Mouse (Mus musculus) liver, adult 2 months (tissue): ENCODE data around the gene Umad1. TPM values are rescaled to one million over a fixed set of nuclear protein-coding genes. Genes with fewer than 3 reads are reported as not detected.
A peak's percentile ranks its signal among the peaks of the same experiment; 100 is the strongest.

Experiments used
- DNase-seq: peaks from one replicate; pipeline ENCODE4 v3.0.0-alpha.2; 2011; ENCODE audit warnings: low read depth, low spot score; ENCODE audit errors: extremely low read depth
- H3K27ac ChIP-seq: fragments of 200-500 bp; replicated peaks from 2 replicates; pipeline ENCODE4 v1.5.1; 2012; ENCODE audit warnings: low read depth, mild to moderate bottlenecking, control low read depth, inconsistent platforms, low read length; ENCODE audit not compliant: insufficient read depth
- H3K27me3 ChIP-seq: fragments of 200-500 bp; 2 replicates; pipeline ENCODE4 v1.6.1; 2012; ENCODE audit warnings: mild to moderate bottlenecking, moderate library complexity, low read length, inconsistent platforms; ENCODE audit not compliant: control insufficient read depth, insufficient read depth
- H3K36me3 ChIP-seq: fragments of 200-500 bp; 2 replicates; pipeline ENCODE4 v1.6.1; 2012; ENCODE audit warnings: low read length, inconsistent platforms; ENCODE audit not compliant: control insufficient read depth, insufficient read depth
- H3K4me1 ChIP-seq: fragments of 200-500 bp; 2 replicates; pipeline ENCODE4 v1.6.1; 2011; ENCODE audit warnings: low read length; ENCODE audit not compliant: control insufficient read depth, insufficient read depth
- H3K4me3 ChIP-seq: fragments of 200-500 bp; 2 replicates; pipeline ENCODE4 v1.5.1; 2011; ENCODE audit warnings: low read depth, mild to moderate bottlenecking, control low read depth, low read length, moderate library complexity; ENCODE audit not compliant: insufficient read depth
- H3K79me2 ChIP-seq: fragments of 200-500 bp; 2 replicates; pipeline ENCODE4 v1.6.1; 2012; ENCODE audit warnings: inconsistent platforms, mild to moderate bottlenecking, low read length, moderate library complexity; ENCODE audit not compliant: control insufficient read depth, insufficient read depth
- H3K9ac ChIP-seq: fragments of 200-500 bp; 2 replicates; pipeline ENCODE4 v1.6.1; 2012; ENCODE audit warnings: low read depth, mild to moderate bottlenecking, control low read depth, inconsistent platforms, low read length
- CTCF ChIP-seq: fragments of 200-500 bp; IDR thresholded peaks from 2 replicates; pipeline ENCODE4 v1.5.1; 2011; ENCODE audit warnings: low read depth, low read length, control low read depth
- POLR2A ChIP-seq: fragments of 200-500 bp; IDR thresholded peaks from 2 replicates; pipeline ENCODE4 v1.6.1; 2011; ENCODE audit warnings: low read length, control low read depth; ENCODE audit not compliant: insufficient read depth; ENCODE audit errors: extremely low read depth
- WGBS: fragments of 180-500 bp; shearing (Covaris S2); methylation state at CpG from one replicate; pipeline ENCODE4 v1.1.7; 2018; 5-methylcytosine and 5-hydroxymethylcytosine counted together
- polyA plus RNA-seq: library from polyadenylated mRNA; depleted of rRNA; stranded (reverse); fragments of >200 nt; gene quantifications from 2 replicates; pipeline ENCODE4 v1.2.3, GENCODE M21; 2012
- total RNA-seq: library from RNA; depleted of rRNA; stranded (reverse); fragments of >200 nt; gene quantifications from 2 replicates; pipeline ENCODE4 v1.2.3, GENCODE M21; 2014

The Umad1 gene
- total and polyA plus RNA-seq, 2 experiments: 15.0 to 17.0 TPM

DNA sequence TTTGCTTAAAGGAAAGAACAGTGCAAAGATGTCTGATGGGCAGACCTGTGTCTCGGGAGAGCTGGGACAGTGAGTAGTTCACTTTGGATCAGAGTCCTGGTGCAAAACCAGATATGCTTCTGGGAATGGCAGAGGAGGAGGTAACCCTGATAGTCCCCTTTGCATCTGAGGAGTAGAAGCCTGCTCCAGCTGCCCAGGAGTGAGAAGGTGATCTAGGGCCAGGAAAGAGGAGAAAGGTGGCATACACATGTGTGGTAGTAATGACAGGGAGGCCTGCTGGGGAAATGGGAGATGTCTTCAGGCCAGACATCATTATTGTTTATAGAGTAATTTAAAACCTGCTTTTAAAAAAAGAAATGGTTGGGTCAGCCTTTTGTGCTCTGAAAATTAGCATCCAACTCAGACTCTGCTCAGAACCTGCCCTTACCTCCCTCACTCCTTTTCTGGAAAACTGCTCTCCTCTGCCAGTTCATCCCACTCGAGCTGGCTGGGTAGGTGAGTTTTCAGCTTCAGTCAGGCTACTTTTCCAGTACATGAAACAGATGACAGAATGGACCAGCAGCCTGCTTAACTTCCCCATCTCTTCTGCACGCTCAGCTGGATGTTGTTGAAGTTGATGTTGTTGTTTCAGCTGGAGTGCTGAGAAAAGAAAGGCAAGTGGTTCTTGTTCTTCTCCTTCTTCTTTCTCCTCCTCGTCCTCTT is 160.5 kb downstream of the Umad1 start:
- Histone ChIP-seq H3K9ac (no peak overlapping the region), H3K36me3 (no peaks in the 10 kb centered on the region), H3K27ac (no peak overlapping the region), H3K4me1 (peaks cover 5% of the 10 kb centered on the region; the same call in 1 of the 2 replicates), H3K27me3 (no peaks in the 10 kb centered on the region), H3K4me3 (no peak overlapping the region), H3K79me2 (no peaks in the 10 kb centered on the region)
- DNase-seq: no peak
- TF ChIP-seq CTCF: no peak
- no peak for TF ChIP-seq POLR2A
- WGBS: 74% methylated on average over 4 of the region's 4 CpGs

DNA sequence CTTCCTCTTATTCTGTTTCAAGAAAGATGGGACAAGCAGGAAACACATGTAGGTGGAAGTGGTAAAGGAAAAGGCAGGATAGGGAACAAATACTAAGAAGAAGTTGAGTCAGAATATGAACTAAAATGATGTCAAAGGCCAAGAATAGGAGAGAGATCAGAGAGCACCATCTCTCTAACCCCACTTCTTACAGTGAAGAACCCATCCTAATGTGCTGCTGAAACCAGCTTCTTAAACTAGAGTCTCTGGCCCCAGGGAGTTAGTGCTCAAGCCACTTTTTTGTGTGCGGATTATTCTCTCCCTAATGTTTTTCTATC is 161.1 kb downstream of the Umad1 start:
- H3K9ac ChIP-seq: no peak overlapping the region
- H3K27me3 ChIP-seq: no peaks in the 10 kb centered on the region
- 97% methylated on average over 1 of the region's 1 CpGs for WGBS
- no peaks in the 10 kb centered on the region for H3K79me2 ChIP-seq
- no peak overlapping the region for H3K27ac ChIP-seq
- DNase-seq: no peak
- H3K36me3 ChIP-seq: no peaks in the 10 kb centered on the region
- TF ChIP-seq CTCF (no peak), POLR2A (no peak)
- H3K4me3 ChIP-seq: no peak overlapping the region
- peaks cover 5% of the 10 kb centered on the region; the same call in 1 of the 2 replicates for H3K4me1 ChIP-seq

DNA sequence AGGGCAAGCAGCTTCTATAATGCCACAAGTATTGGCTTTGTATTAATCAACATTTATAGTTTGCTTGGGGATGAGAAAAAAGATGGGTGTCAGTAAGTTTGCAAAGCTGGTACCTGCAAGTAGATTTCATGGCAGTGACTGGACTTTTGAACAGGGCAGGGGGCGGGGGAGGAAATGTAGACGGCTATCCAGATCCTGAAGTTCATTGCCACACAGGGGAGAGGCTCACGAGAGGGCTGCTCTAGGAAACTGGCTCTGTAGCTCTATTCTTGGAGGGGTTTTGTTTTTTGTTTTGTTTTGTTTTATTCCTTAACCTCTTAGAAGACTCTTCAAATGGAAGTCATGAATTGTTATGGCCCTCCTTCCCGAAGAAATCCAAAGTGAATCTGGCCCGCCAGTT is 162.3 kb downstream of the Umad1 start:
- Histone ChIP-seq H3K4me1 (peaks cover 4% of the 10 kb centered on the region; the same call in 1 of the 2 replicates), H3K4me3 (no peak overlapping the region), H3K79me2 (no peaks in the 10 kb centered on the region), H3K27me3 (no peaks in the 10 kb centered on the region), H3K36me3 (no peaks in the 10 kb centered on the region), H3K27ac (no peak overlapping the region), H3K9ac (no peak overlapping the region)
- no peak for TF ChIP-seq POLR2A
- TF ChIP-seq CTCF: no peak
- WGBS: 62% methylated on average over 5 of the region's 5 CpGs
- DNase-seq: peak; percentile 43

DNA sequence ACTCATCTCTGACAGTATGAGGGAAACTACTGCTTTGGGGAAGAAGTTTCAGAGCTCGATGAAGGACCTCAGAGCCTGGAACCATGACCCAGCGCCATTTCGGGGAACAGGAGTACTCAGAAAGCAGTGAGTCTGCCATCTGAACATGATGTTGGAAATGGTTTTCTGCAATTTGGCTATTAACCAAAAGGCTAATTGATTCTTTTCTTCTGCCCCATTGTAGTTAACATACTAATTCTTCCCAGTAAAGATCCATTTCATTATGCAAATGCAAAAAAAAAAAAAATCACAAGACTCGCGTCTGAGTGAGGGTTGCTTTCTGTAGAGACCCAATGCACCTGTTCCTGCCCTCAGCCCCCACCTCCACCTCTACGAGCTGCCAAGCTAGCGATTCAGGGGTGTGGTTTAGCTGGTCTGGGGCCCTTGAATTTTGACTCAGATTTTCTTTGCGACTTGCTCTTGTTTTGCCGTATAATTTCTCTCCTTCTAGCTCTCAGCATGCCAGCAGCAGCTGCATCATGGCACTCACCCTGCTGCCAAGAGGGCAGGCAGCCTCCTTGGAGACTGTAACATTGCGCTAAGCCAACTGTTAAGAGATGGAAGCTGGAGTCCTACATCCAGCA is 163.0 kb downstream of the Umad1 start:
- Histone ChIP-seq H3K79me2 (no peaks in the 10 kb centered on the region), H3K27me3 (no peaks in the 10 kb centered on the region), H3K27ac (no peak overlapping the region), H3K4me3 (no peak overlapping the region), H3K9ac (no peak overlapping the region), H3K36me3 (no peaks in the 10 kb centered on the region), H3K4me1 (no peaks in the 10 kb centered on the region)
- no peak for TF ChIP-seq POLR2A
- TF ChIP-seq CTCF: no peak
- no peak for DNase-seq
- WGBS: 90% methylated on average over 10 of the region's 10 CpGs

DNA sequence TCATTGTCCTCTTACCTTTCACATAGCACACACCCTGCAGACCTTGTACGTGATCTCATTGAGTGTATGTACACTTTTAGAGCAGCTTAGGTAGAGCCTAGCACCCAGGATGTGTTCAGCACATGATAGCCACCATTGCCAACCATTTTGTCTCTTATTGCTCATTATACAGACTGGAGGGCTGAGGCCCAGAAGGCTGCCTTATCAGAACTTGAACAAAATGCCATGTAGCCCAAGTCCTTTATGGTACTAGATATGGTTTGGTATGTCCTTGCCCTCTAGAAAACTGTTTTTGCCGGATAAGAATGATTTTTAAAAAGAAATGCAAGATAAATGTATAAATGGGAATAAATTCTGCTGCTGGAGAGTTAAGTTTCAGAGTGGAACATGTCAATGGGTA is 164.1 kb downstream of the Umad1 start:
- 97% methylated on average over 2 of the region's 2 CpGs for WGBS

DNA sequence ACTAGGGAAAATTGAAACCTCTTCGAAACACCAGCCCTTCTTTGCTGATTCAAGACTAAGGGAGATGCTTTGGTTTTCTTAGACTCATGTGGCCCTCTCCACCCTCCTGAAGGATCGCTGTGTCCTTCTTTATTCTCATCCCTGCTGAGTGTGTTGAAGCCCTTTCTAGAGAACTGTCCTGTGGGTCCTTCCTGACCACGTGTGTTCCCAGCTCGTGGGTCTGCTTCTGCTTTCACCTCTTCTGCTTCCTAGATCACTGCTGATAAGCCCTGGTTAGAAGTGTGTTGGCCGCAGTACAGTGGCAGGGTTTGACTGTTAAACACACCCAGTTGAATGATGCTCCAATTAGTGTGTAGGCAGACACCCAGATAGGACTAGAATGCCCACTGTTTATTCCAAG is 168.6 kb downstream of the Umad1 start:
- no peak overlapping the region for H3K4me3 ChIP-seq
- peaks cover 6% of the 10 kb centered on the region for H3K4me1 ChIP-seq
- H3K79me2 ChIP-seq: no peaks in the 10 kb centered on the region
- H3K36me3 ChIP-seq: no peaks in the 10 kb centered on the region
- no peak overlapping the region for H3K9ac ChIP-seq
- no peak for DNase-seq
- no peak overlapping the region for H3K27ac ChIP-seq
- 77% methylated on average over 5 of the region's 5 CpGs for WGBS
- TF ChIP-seq CTCF: no peak
- no peak for TF ChIP-seq POLR2A
- no peaks in the 10 kb centered on the region for H3K27me3 ChIP-seq

More for the DNA sequence above, 164.1 kb downstream of the Umad1 start:
- Histone ChIP-seq H3K4me3 (no peak overlapping the region), H3K27me3 (no peaks in the 10 kb centered on the region), H3K79me2 (no peaks in the 10 kb centered on the region), H3K27ac (no peak overlapping the region), H3K9ac (no peak overlapping the region), H3K4me1 (no peaks in the 10 kb centered on the region), H3K36me3 (no peaks in the 10 kb centered on the region)
- TF ChIP-seq POLR2A (no peak), CTCF (no peak)
- no peak for DNase-seq
